Mouse (Mus musculus): ENCODE measurements around the gene Lats2. TPM values are rescaled to one million over a fixed set of nuclear protein-coding genes. Genes with fewer than 3 reads are reported as not detected.
"Not testable (repeated sequence)": the region's sequence is repeated elsewhere in the genome, so short reads cannot be mapped to it uniquely, and the experiment has no call there.

Gene Lats2
- polyA plus RNA-seq, 1 experiment from 2014 or later: 18.6 TPM

GRCm38 (mm10) chr14:57684579-57684978 is 73.6 kb downstream of the Lats2 start:
- H3K36me3 ChIP-seq (replicated peaks): peaks cover 16% of the 10 kb centered on the region
- H3K27ac ChIP-seq (replicated peaks): no peak overlapping the region
- no peaks in the 10 kb centered on the region for H3K4me1 ChIP-seq
- H3K27me3 ChIP-seq (replicated peaks; ENCODE audit: low read depth, poor library complexity, severe bottlenecking): no peaks in the 10 kb centered on the region
- DNase-seq (ENCODE audit: low spot score): peak; percentile 54
- no peak overlapping the region for H3K4me3 ChIP-seq
- 14% methylated on average over 1 of the region's 1 CpGs for WGBS
- no peaks in the 10 kb centered on the region for H3K9me3 ChIP-seq

GRCm38 (mm10) chr14:57682751-57683150 is 75.4 kb downstream of the Lats2 start:
- 92% methylated on average over 4 of the region's 4 CpGs for WGBS
- no peak for DNase-seq (ENCODE audit: low spot score)

DNA sequence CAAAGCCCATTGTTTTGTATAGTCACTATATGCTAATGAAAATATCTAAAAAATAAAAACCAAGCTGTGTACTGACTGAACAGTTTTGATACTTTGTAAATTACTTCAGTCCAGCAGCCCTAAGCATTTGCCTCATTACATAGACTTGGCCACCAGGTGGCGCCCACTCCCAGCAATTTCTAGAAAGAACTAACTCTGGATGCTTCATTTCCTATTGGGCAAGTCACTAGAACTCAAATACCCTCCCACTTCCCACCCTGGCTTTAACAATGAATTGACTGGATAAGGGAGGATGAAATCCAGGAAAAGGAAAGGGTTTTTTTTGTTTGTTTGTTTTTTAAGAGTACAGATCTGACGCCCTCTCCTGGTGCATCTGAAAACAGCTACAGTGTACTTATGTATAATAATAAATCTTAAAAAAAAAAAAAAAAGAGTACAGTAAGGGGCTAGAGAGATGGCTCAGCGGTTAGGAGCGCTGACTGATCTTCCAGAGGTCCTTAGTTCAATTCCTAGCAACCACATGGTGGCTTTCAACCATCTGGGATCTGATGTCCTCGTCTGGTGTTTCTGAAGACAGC is 78.1 kb downstream of the Lats2 start:
- Histone ChIP-seq H3K4me1 (no peaks in the 10 kb centered on the region), H3K36me3 (replicated peaks) (no peaks in the 10 kb centered on the region), H3K9me3 (no peaks in the 10 kb centered on the region), H3K27ac (replicated peaks) (no peak overlapping the region), H3K27me3 (replicated peaks; ENCODE audit: low read depth, poor library complexity, severe bottlenecking) (no peaks in the 10 kb centered on the region), H3K4me3 (no peak overlapping the region)
- 45% methylated on average over 5 of the region's 5 CpGs for WGBS
- DNase-seq (ENCODE audit: low spot score): peak; percentile 86

More at GRCm38 (mm10) chr14:57682751-57683150, 75.4 kb downstream of the Lats2 start:
- no peaks in the 10 kb centered on the region for H3K4me1 ChIP-seq
- no peaks in the 10 kb centered on the region for H3K27me3 ChIP-seq (replicated peaks; ENCODE audit: low read depth, poor library complexity, severe bottlenecking)
- H3K27ac ChIP-seq (replicated peaks): no peak overlapping the region
- H3K4me3 ChIP-seq: no peak overlapping the region
- no peaks in the 10 kb centered on the region for H3K9me3 ChIP-seq
- no peaks in the 10 kb centered on the region for H3K36me3 ChIP-seq (replicated peaks)

GRCm38 (mm10) chr14:57679523-57679922 is 78.7 kb downstream of the Lats2 start:
- no peak for DNase-seq (ENCODE audit: low spot score)
- H3K9me3 ChIP-seq: no peaks in the 10 kb centered on the region
- no peak overlapping the region for H3K4me3 ChIP-seq
- H3K27me3 ChIP-seq (replicated peaks; ENCODE audit: low read depth, poor library complexity, severe bottlenecking): no peaks in the 10 kb centered on the region
- no peaks in the 10 kb centered on the region for H3K36me3 ChIP-seq (replicated peaks)
- no peaks in the 10 kb centered on the region for H3K4me1 ChIP-seq
- 24% methylated on average over 1 of the region's 1 CpGs for WGBS
- no peak overlapping the region for H3K27ac ChIP-seq (replicated peaks)

GRCm38 (mm10) chr14:57675481-57675880 is 82.7 kb downstream of the Lats2 start:
- Histone ChIP-seq H3K4me1 (no peaks in the 10 kb centered on the region), H3K36me3 (replicated peaks) (no peaks in the 10 kb centered on the region), H3K4me3 (no peak overlapping the region), H3K27me3 (replicated peaks; ENCODE audit: low read depth, poor library complexity, severe bottlenecking) (no peaks in the 10 kb centered on the region), H3K27ac (replicated peaks) (no peak overlapping the region), H3K9me3 (no peaks in the 10 kb centered on the region)
- 58% methylated on average over 2 of the region's 2 CpGs for WGBS
- DNase-seq (ENCODE audit: low spot score): no peak

DNA sequence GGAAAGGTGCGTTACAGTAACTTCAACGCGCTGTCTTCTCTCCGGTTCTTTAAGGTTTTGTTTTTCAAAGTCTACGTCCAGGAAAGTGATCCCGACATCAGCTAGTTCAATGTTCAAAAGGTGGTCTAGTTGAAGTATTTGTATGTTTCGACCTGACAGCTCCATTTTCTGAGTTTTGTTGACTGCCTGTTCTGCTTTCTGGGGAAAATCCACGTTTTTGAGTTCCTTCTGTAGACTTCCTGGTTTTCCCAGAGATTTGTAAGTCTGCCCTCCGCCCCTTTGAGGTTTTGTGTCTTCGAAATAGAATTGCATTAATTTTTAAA is 92.6 kb downstream of the Lats2 start:
- no peak for DNase-seq (ENCODE audit: low spot score)
- H3K9me3 ChIP-seq: no peaks in the 10 kb centered on the region
- peak overlapping the region; percentile 90 for H3K4me3 ChIP-seq
- no peaks in the 10 kb centered on the region for H3K27me3 ChIP-seq (replicated peaks; ENCODE audit: low read depth, poor library complexity, severe bottlenecking)
- H3K27ac ChIP-seq (replicated peaks): peak overlapping the region; percentile 97
- H3K4me1 ChIP-seq: peaks cover 25% of the 10 kb centered on the region
- WGBS: 16% methylated on average over 10 of the region's 10 CpGs
- H3K36me3 ChIP-seq (replicated peaks): peaks cover 9% of the 10 kb centered on the region; the same call in 1 of the 2 replicates

DNA sequence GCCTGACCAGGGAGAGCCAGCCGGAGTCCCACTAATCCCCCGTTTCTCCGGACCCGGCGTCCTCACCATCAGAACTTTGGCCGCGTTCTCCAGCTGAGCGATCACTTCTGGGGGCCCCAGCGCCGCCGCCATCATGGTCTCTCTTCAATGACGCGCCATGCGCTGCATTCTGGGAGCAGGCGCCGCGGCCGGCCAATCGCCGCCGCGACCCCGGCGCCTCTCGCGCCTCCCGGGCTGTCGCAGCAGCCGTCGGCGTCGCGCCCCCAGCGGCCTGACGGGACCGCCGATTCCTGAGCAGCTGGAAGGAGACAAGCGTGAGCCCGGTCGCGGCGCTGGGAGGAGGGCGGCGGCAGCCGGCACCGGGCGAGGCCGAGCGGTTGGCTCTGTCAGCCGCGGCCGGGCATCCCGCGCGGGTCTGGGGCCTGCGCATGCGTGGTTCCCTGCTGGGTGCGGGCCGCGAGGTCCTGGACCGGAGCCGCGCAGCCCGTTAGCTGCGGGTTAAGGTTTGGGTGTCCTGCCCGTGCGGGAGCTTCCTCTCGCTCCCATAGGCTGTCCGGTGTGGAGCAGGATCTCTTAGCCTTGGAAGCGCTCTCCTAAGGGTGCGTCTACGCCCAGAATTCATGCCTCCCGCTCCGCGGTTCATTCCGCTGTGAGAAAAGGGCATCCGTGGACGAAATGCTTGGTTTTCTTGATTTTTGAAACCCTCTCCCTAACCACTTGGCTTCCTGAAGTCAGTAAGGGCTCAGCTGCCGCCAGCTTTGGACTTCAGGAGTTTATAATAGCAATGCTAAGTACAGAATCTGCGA is 93.2 kb downstream of the Lats2 start, which contains the start of gene Xpo4:
TSS of gene Xpo4 (minus strand) at position 609 of the 806 bp plus-strand sequence.
- H3K9me3 ChIP-seq: no peaks in the 10 kb centered on the region
- H3K4me1 ChIP-seq: peaks cover 25% of the 10 kb centered on the region
- peaks cover 9% of the 10 kb centered on the region; the same call in 1 of the 2 replicates for H3K36me3 ChIP-seq (replicated peaks)
- H3K27ac ChIP-seq (replicated peaks): peak within 1 kb of the TSS; percentile 97
- H3K4me3 ChIP-seq: peak within 1 kb of the TSS; percentile 90
- DNase-seq (ENCODE audit: low spot score): peak; percentile 90
- no peaks in the 10 kb centered on the region for H3K27me3 ChIP-seq (replicated peaks; ENCODE audit: low read depth, poor library complexity, severe bottlenecking)
- WGBS: under 1% methylated on average over 80 of the region's 80 CpGs

DNA sequence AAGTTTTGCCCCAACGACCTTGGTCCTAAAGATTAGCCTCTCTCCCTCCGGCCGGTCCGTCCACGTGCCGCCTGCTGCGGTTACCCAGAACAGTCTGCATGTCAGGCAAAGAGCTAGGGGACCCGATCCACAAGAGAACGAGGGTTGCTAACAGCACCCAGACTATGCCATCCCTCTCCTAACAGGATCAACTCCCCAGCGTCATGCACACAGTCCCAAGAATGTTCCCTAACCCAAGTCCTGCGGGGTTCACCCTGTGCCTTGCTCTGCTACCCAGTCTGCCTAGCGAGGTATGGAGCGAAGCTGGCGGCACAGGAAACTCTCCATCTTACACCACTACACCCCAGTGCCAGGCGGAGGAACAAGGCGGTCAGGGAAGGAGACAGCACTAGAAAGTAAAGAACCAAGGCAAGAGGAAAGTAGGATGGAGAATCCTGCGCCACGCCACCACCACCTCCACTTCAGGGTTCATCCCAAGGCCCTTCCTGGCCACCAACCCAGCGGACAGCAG is 93.8 kb downstream of the Lats2 start:
- H3K4me1 ChIP-seq: peaks cover 25% of the 10 kb centered on the region
- H3K9me3 ChIP-seq: no peaks in the 10 kb centered on the region
- peak overlapping the region; percentile 90 for H3K4me3 ChIP-seq
- under 1% methylated on average over 19 of the region's 19 CpGs for WGBS
- H3K36me3 ChIP-seq (replicated peaks): peaks cover 15% of the 10 kb centered on the region
- DNase-seq (ENCODE audit: low spot score): peak; percentile 59
- H3K27me3 ChIP-seq (replicated peaks; ENCODE audit: low read depth, poor library complexity, severe bottlenecking): no peaks in the 10 kb centered on the region
- peak overlapping the region; percentile 97 for H3K27ac ChIP-seq (replicated peaks)

- no peaks in the 10 kb centered on the region for H3K9me3 ChIP-seq
- no peak overlapping the region for H3K27ac ChIP-seq (replicated peaks)
Measured at GRCm38 (mm10) chr14:57663630-57664029, 94.6 kb downstream of the Lats2 start.

GRCm38 (mm10) chr14:57658301-57658700 is 99.9 kb downstream of the Lats2 start:
- Histone ChIP-seq H3K27ac (replicated peaks) (no peak overlapping the region), H3K4me1 (peaks cover 9% of the 10 kb centered on the region), H3K4me3 (no peak overlapping the region), H3K27me3 (replicated peaks; ENCODE audit: low read depth, poor library complexity, severe bottlenecking) (no peaks in the 10 kb centered on the region), H3K36me3 (replicated peaks) (peaks cover 29% of the 10 kb centered on the region), H3K9me3 (no peaks in the 10 kb centered on the region)
- DNase-seq (ENCODE audit: low spot score): no peak
- 96% methylated on average over 4 of the region's 4 CpGs for WGBS

More at GRCm38 (mm10) chr14:57663630-57664029, 94.6 kb downstream of the Lats2 start:
- WGBS: 45% methylated on average over 1 of the region's 1 CpGs
- Histone ChIP-seq H3K4me3 (peak overlapping the region; percentile 90), H3K36me3 (replicated peaks) (peaks cover 15% of the 10 kb centered on the region), H3K27me3 (replicated peaks; ENCODE audit: low read depth, poor library complexity, severe bottlenecking) (no peaks in the 10 kb centered on the region), H3K4me1 (peaks cover 25% of the 10 kb centered on the region)
- DNase-seq (ENCODE audit: low spot score): no peak

DNA sequence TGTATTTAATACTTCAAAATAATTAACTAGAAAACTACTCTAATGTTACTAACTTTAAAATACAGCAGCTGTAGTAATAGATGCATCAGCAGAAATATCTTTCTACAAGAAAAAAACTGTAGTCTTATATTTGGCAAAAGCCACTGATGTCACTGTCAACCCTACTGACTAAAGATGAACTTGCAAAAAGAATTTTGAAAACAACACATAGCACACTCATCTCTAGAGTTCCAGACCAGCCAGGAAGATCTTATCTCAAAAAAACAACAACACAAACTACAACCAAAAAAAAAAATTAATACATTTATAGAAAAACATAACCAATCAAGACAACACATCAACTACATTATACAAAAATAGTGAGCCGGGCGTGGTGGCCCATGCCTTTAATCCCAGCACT is 100.7 kb downstream of the Lats2 start:
- Histone ChIP-seq H3K36me3 (replicated peaks) (peaks cover 29% of the 10 kb centered on the region), H3K27me3 (replicated peaks; ENCODE audit: low read depth, poor library complexity, severe bottlenecking) (no peaks in the 10 kb centered on the region), H3K27ac (replicated peaks) (no peak overlapping the region), H3K4me1 (0 out of 2 replicates have a peak, but pooled peaks cover 3% of the 10 kb centered on the region), H3K9me3 (no peaks in the 10 kb centered on the region), H3K4me3 (no peak overlapping the region)
- WGBS: 98% methylated on average over 2 of the region's 2 CpGs
- DNase-seq (ENCODE audit: low spot score): no peak

GRCm38 (mm10) chr14:57656519-57656918 is 101.7 kb downstream of the Lats2 start:
- WGBS: 91% methylated on average over 3 of the region's 3 CpGs
- H3K4me3 ChIP-seq; DNase-seq (ENCODE audit: low spot score); H3K9me3 ChIP-seq; H3K27me3 ChIP-seq (replicated peaks; ENCODE audit: low read depth, poor library complexity, severe bottlenecking); H3K27ac ChIP-seq (replicated peaks); H3K4me1 ChIP-seq: not testable (repeated sequence)
- peaks cover 26% of the 10 kb centered on the region for H3K36me3 ChIP-seq (replicated peaks)

- Histone ChIP-seq H3K27me3 (replicated peaks; ENCODE audit: low read depth, poor library complexity, severe bottlenecking) (no peaks in the 10 kb centered on the region), H3K27ac (replicated peaks) (no peak overlapping the region), H3K4me1 (no peaks in the 10 kb centered on the region), H3K9me3 (no peaks in the 10 kb centered on the region), H3K4me3 (no peak overlapping the region), H3K36me3 (replicated peaks) (peaks cover 5% of the 10 kb centered on the region)
- no peak for DNase-seq (ENCODE audit: low spot score)
Measured at GRCm38 (mm10) chr14:57649501-57649900, 108.7 kb downstream of the Lats2 start.
